Mouse (Mus musculus) heart, adult 11 months (tissue): ENCODE data around the gene Nfx1.
"Not testable (repeated sequence)": the region's sequence is repeated elsewhere in the genome, so short reads cannot be mapped to it uniquely, and the experiment has no call there.

Source experiments
- DNase-seq: peaks from one replicate; pipeline ENCODE4 v3.0.0; 2022

The Nfx1 gene

DNA sequence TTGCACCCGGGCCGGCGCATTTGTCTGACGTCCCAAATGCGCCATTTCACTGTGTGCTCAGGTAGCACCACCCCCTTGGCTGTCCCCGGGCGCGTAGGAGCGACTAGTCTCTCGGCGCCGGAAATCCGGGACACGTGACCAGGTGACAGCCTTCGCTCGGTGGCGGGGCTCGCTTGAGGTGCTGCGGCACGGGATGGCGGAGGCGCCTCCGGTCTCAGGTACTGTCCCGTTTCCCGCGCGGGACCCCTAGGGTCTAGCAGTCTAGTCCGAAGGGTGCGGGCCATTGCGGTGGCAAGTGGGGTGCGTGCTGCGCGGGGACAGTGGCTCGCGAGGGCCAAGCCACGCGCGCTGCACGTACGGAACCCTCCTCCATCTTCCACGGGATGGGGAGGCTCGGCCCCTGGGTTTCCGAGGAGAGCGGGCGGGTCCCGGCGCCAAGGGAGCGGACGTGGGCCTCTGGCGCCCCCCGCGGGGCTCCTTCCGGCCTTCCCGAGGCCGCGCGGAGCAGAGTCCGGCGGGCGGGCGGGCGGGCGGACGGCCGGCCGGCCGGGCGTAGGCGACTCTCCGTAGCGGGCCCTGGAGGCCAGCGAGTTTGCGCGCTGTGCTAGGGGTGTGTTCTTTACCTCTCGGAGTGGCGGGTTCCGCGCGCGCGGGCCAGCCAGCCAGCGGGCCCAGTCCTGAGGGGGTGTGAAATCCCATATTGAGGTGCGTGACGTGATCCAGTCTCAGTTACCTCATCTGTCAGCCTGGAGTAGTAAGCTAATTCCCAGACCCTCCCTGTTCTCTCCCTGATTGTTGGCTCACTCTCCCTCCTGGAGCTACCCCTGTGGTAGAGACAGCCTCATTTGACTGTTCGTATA lies at the start of gene Nfx1:
Gene Nfx1 (plus strand): TSS at position 65 of the 860 bp plus-strand sequence.
- peak; percentile 100 for DNase-seq

DNA sequence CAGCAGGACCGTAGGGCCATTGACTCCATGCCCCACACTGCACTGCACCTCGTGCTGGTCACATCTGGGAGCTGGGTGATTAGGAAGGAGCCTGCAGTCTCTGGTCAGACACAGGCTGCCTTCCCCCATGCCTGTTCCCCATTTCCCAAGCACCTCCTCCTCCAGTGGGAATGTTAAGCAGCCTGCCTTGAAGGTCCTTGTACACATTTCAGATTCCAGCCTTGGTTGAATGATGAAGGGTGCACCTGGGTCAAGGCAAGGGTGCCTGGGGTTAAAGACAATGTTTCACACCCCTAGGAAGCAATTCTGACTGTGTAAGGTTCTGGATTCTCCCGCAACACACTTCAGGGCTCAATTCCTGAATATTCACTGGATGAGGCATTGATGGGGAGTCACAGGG lies 49.4 kb upstream of the Nfx1 start:
- DNase-seq, result no peak

DNA sequence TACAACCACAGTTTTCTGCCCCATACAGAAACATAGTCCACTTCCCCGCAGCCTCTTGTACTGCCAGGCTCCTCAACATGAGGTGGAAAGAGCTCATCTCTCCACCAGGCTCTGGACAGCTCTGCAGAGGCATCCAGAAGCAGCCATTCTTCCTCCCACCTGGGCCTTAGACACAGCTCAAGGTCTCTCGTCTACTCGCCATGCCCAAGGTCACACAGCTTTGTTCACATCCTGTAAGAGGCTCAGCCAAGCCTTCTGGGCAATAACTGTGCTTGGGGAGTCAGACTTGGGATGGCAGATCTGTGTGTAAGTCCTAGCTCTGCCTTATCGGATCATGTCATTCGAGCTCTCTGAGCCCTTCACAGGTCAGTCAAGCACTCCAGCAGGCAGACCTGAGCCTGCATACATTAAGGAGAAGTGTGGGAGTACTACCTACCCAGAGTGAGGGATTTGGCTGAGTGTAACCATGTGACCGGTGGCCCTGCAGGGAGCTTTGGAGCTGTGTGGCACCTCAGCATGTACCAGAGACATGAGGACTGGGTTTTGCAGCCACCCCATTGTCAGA lies 47.5 kb upstream of the Nfx1 start:
- no peak for DNase-seq

DNA sequence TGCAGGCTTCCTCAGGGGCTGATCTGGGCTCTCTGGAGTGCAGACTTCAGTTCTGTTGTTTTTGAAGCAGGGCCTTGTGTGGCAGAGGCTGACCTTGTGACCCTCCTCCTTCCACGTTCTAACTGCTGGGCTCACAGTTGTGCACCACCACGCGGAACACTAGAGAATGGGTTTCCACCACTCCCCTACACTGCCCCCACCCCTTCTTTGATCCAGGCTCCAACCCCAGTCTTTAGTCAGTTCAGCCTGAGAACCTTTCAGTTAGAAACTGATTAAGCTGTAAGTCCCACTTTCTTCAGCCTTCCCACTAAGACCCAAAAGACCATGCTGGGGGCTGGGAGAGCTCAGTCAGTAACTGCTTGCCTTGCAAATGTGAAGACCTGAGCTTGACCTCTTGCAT lies 45.1 kb upstream of the Nfx1 start:
- no peak for DNase-seq

DNA sequence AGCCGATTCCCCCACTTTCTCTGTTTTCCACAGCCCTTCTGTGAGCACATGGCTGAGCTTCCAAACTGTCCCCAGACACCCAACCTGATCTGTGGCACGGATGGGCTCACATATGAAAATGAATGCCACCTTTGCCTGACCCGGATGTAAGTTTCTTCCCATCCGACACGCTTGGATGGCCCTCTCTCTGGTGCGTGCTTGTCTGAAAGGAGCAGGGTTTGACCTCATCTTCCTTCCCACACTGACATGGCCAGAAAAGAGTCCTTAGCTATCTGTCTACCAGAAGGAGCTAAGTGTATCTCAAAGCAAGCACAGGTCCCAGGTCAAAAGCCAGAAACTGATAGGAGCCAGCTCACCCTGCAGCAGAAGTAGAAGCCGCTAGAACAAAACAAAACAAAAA lies 41.7 kb upstream of the Nfx1 start:
- no peak for DNase-seq

DNA sequence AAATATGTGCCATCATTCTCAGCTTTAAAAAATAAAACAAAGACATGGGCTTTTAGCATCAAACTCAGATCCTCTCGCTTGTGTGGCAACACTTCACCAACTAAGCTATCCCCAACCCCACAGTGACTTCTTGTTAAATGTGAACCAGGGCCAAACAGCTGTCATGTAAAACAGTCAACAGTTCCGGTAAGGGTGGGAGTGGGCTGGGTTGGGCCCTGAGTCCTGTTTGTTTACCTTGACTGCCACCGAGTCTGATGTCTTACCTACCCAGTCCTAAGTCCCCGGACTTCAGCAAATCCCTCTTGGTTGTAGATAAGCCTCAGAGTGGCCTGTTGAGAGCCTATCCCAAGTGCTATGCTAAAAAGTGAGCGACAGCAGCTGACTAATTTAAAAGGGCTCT lies 37.0 kb upstream of the Nfx1 start:
- no peak for DNase-seq

DNA sequence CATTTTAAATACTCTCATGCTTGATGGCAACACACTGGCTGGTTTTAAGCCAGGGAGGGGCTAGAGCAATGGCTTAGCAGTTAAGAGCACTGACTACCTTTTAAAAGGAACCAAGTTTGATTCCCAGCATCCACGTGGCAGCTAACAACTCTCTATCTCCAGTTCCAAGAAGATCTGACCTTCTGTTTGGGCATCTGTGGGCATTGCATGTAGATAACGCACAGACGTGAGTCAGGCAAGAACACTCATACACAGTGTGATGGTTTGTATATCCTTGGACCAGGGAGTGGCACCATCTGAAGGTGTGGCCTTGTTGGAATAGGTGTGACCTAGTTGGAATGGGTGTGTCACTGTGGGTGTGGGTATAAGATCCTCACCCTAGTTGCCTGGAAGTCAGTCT lies 36.3 kb upstream of the Nfx1 start:
- not testable (repeated sequence) for DNase-seq

DNA sequence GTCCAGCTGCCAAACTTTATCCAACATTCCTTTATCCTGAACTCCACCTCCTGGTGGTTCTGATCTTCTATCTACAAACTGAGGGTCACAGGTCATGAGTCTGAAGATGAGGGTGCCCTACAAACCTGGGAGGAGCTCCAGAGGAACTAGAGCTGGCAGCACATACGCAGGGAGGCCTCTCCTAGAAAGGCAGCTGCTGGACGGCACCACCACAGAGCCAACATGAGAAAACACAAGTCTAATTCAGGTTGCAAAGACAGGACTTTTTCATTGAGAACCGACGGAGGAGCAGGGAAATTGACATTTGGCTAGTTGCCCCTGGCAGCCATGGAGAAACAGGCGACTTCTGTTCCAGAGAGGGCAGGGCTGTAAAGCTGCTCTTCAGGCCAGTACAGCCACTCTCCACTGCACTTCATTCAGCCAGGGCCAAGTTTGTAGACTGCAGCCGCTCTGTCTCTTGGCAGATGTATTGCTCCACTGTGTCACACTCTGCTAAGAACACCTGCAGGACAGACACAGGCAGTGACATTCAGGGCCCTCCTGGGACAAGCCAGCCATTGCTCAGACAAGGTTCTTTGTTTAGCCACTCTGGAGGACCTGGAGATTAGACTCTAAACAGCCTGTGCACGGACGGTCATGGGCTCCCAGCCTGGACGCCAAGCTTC lies 34.4 kb upstream of the Nfx1 start:
- peak; percentile 98 for DNase-seq

DNA sequence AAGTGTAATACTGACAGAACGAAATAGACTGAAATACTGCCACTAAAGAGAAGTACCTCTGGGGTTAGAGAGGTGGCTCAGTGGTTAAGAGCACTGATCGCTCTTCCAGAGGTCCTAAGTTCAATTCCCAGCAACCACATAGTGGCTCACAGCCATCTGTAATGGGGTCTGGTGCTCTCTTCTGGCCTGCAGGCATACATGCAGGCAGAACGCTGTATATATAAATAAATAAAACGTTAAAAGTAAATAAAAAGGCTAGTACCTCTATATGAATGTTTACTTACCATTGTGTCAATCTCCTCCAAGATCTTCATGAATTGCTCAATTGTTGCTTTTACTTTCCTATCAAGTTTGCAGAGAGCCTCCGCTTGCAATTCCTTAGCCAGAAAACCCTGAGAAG lies 31.9 kb upstream of the Nfx1 start:
- no peak for DNase-seq

DNA sequence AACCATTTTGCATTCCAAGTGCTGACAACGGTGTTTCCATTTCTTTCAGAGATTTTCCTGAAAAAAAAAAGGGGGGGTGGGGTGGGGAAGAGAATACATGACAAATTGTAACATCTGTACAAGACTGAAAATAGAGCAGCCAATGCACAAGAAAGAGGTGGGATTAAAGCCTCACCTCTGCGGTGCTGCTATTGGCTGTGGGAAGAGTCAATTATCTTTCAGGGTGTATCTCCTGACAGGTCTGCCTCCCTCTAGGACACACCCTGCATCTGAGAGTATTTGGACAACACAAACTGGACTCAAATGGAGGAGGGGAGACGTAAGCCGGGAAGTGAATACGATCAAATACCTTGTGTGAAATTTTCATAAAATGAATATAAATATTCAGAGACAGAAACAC lies 27.1 kb upstream of the Nfx1 start:
- DNase-seq, result no peak

DNA sequence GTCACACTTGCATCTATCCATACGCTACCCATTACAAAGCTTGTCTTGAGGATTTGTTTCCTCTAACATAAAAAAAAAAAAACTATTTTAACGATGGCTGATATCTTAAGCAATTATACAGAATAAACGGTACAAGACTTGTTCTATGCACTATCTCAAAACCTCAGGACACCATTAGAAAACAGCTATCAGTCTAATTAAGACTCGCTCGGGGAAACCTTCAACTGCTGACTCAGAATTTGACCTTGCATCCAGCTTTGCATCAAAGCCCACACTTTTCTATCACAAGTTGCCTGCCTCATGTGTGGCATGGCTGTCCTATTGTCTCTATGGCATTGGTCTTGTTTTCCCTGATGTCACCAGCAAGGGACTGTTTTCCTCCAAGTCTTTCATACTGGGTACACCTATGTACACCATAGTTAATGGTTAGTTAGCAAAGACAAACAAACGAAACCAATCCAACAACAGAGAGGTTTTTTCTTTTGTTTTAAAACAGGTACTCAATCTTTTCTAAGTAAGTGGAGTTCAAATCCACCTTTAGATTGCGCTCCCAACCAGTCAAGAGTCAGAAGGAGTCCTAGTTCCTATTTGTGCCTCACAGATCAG lies 24.1 kb upstream of the Nfx1 start:
- DNase-seq, result no peak

DNA sequence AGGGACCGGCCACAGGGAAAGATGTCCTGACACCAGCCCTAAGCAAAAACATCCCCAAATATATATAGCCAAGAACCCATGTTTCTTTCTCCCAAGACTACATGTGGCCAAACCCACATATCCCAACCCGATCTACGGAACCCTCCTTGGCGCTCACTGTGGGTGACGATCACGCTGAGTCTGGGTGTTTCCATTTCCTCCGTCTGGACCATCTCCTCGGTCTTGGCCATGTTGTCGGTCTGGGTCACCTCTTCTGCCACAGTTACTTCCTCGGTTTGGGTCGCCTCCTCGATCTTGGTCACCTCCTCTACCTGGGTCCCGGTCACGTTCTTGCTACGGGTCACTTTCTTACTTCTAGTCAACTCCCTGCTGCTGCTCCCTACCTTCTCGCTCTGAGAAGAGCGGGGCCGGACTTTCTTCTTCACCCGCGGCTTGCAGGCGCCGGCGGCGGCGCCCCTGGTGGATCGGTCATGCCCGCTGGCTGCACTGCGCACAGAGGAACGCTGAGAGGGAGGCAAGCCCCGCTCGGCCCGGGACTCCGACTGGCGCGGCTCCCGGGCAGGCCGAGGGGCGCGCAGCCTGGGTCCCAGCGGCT lies 23.0 kb upstream of the Nfx1 start:
- DNase-seq, result no peak

DNA sequence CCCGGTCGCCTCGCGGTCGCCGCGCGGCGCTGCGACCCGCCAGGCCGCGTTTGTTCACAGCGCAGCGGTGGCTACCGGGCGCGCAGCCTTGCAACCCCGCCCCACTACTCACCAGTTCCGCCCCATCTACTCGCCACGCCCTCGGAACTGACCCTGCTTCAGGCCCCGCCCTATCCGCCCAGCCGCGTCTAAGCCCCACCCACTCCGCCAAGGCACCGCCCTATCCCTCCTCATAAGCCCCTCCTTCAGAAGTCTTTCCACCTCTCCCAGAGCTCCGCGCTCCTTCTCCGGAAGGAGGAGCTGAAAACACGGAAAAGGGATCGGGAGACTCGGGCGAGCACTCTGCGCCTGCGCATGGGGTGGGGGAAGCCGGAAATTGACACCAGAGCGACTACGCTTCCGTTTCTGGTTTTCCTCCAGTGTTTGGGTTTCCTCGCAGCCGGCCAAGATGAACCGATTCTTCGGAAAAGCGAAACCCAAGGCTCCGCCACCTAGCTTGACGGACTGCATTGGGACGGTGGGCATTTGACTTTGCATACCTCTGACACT lies 22.5 kb upstream of the Nfx1 start, which contains the start of the genes Bag1 and Chmp5:
Gene Bag1 (minus strand): TSS at position 135 of the 549 bp plus-strand sequence.
Gene Chmp5 (plus strand): TSS at position 248 of the 549 bp plus-strand sequence.
- DNase-seq, result peak; percentile 100

DNA sequence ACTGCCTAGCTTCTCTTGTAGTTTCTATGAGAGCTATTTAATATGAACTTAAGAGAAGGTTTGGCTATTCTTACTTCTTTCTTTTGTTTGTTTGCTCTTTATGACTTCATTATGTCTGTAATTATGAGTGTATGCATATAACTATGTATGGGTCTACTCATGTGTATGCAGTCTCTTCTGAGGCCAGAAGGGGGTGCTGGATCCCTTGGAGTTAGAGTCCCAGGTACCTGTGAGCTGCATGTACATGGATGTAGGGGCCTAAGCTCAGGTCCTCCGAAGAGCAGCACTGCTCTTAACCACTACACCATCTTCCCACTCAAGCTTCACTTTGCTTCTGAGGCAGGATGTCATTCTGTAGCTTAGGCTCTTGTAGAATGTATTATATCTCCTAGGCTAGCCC lies 17.2 kb upstream of the Nfx1 start:
- no peak for DNase-seq

DNA sequence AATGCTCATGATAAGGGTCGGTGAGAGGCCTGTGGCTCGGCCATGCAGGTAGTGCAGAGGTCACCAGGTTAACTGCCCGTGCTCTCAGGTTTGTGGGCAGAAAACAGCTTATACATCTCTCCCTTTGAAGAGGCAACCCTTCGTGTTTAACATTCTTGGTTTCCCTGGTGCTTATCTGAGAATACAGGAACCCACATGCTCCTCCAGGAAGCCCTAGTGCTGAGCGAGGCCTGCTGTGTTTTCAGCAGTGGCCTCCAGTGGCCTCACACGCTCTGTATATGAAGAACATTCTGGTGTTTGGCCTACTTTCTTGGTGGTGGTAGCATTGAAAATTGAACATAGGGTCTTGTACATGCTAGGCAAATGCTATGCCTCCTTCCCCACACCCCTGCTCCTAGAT lies 14.8 kb upstream of the Nfx1 start:
- peak; percentile 65 for DNase-seq

DNA sequence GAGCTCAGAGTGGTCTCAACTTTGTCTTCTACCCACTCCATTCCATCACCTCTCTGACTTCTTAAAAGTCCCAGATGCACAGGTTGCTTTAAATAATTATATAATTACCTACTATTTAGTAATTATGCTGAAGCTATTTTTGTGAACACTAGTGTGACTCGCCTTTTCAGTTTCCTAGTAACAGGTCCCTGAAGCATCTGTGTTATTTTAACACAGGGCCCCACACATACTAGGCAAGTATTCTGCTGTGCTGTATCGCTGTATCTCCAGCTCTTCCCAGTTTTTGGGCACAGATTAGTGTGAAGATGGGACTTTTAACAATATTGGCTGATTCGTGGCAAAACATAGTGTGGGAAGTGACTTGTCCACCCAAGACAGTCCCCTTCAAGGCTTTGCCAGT lies 7.2 kb upstream of the Nfx1 start:
- DNase-seq, result no peak

DNA sequence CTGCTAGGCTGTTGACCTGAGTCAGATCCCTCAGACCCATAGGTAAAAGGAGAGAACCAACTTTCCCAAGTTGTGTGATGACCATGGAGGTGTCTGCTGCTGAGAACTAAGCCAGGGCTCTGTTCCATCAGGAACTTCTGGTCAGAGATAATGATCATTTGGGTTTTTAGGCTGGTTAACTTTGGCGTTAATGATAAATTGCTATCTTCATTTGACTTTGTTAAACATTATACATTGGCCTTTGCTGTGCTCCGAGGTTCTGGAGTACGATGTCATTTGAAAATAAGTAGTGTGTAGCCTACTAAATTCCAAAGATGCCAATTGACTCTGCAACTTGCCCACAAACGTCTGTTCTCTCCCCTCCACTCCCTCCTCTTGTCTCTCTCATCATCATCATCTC lies 1.5 kb upstream of the Nfx1 start:
- DNase-seq, result no peak

DNA sequence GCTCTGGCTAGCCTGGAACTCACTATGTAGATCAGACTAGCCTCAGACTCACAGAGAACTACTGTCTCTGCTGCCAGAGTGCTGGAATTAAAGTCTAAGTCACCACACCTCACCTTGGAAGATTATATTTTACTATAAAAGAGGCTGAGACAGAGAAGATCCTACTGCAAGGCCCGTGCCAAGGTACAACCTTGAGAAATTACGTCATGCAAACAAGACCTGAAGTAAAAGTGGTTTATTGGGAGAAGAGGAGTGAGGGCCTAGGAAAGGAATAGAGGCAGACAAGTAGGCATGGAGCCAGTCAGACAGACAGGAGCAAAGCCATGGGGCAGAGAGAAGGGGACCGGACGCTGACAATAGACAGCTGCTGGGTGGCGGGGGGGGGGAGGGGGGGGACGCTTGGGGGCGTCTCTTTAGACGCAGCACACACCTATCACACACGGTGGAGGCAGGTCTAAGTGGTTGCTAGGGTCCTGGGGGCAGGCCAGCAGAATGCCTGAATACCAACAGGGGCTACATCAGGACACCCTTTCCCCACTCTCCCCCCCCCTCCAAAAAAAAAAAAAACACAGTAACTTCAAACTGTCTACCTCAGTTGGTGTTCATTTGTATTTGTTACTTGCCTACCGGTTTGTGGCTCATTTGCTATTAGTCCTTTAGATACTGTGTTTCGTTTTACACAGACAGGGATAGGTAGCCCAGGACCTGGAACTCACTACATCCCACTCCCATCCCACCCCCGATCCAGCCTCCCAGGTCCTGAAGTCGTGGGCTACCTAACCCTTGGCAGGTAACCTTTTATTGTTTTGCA lies 720 bp upstream of the Nfx1 start:
- peak; percentile 91 for DNase-seq

DNA sequence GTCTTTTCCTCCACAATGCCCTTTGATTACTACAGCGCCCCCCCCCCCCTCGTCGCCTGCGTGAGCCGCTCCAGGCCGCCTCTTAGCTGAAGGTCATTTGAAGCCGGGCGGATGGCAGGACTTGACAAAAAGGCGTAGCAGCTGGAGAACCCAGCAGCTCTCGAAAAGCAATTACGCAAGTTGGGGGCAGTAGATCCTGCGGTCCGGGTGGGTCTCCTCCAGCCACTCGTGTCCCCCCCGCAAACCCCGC lies 189 bp upstream of the Nfx1 start:
- no peak for DNase-seq

DNA sequence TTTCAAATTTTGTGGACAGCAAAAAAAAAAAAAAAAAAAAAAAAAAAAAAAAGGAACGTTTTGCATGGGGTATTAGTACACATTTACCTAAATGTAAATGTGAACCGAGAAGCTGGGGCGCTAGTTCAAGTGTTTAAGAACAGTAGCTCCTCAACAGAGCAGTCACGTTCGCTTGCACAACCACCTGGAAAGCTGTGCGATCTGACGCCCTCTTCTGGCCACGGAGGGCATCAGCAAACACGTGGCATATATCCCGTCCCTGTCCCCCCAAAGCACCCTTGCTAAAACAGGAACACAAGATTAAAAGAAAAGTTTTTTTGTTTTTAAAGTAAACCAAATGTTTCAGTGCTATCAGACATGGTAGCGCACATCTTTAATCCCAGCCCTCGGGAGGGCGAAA lies 1.0 kb downstream of the Nfx1 start:
- DNase-seq, result peak; percentile 86

DNA sequence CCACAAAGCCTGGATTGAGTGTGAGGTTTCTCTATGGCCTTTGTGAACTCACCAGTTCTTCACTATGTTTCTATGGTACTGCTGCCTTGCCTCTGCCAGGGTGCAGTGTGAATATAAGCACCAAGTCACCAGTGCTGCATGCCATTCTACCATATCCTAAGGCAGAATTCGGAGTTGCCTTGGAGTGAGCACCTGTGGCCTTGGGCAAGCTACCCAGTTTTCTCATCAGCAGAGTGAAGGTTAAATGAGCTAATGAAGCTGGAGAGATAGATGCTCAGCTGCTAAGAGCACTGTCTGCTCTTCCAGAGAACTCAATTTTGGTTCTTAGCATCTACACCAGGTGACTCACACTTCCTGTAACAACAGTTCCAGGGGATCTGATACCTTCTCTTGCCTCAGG lies 3.3 kb downstream of the Nfx1 start:
- no peak for DNase-seq

DNA sequence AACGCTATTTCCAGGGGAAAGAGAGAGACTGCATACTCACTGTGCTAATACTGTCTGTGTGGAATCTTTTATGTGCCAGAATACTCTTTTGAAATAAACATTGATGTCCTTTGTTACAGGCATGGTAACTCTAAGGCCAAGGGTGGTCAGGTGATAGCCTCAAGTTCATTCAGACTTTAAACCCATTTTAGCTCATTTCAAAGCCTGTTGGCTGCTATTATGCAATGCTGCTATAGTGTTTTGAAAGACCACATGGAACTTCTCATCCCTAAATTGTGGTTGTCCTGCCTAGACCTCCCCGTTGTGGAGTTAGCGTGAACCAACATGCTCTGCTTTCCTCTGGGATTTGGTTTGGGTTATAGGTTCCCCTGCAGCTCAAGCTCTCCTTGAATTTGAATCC lies 5.0 kb downstream of the Nfx1 start:
- DNase-seq, result no peak
